Mouse (Mus musculus) fibroblast of lung, adult 2 months (primary cell): ENCODE data around the gene Gtsf2.

ENCODE experiments used
- DNase-seq: peaks from one replicate; pipeline ENCODE4 v3.0.0-alpha.2; 2011; ENCODE audit warnings: low read depth

Gtsf2 gene

GRCm38 (mm10) chr15:103393577-103393976 lies 54.7 kb downstream of the Gtsf2 start:
- DNase-seq = no peak
